Mouse (Mus musculus) spleen, postnatal 10 days (tissue): ENCODE measurements around the gene Casd1.
A peak's percentile ranks its signal among the peaks of the same experiment; 100 is the strongest.
"Not testable (repeated sequence)": the region's sequence is repeated elsewhere in the genome, so short reads cannot be mapped to it uniquely, and the experiment has no call there.

ENCODE experiments used
- DNase-seq, 2 experiments: peaks; one replicate each; pipeline ENCODE4 v3.0.0; 2021 to 2022; ENCODE audit warnings: low spot score in 2 of 2

Gene Casd1

GRCm38 (mm10) chr6:4612431-4612830 lies 11.8 kb downstream of the Casd1 start:
- no peak for DNase-seq

GRCm38 (mm10) chr6:4617911-4618310 lies 17.3 kb downstream of the Casd1 start:
- peak in 1 of 2 experiments; percentile 13 for DNase-seq

- no peak for DNase-seq
Measured at GRCm38 (mm10) chr6:4631464-4631863, 30.8 kb downstream of the Casd1 start.

GRCm38 (mm10) chr6:4633189-4633588 lies 32.5 kb downstream of the Casd1 start:
- DNase-seq, result no peak

GRCm38 (mm10) chr6:4634804-4635203 lies 34.2 kb downstream of the Casd1 start:
- DNase-seq, result no peak

- DNase-seq, result no peak
Measured at GRCm38 (mm10) chr6:4642068-4642467, 41.4 kb downstream of the Casd1 start.

GRCm38 (mm10) chr6:4647351-4647750 lies 46.7 kb downstream of the Casd1 start:
- no peak for DNase-seq

- DNase-seq, result no peak
Measured at GRCm38 (mm10) chr6:4652596-4653134, 52.0 kb downstream of the Casd1 start.

- not testable (repeated sequence) for DNase-seq
Measured at GRCm38 (mm10) chr6:4653741-4654140, 53.1 kb downstream of the Casd1 start.

- no peak for DNase-seq
Measured at GRCm38 (mm10) chr6:4655466-4655865, 54.8 kb downstream of the Casd1 start.

- no peak for DNase-seq
Measured at GRCm38 (mm10) chr6:4655924-4656323, 55.3 kb downstream of the Casd1 start.

- no peak for DNase-seq
Measured at GRCm38 (mm10) chr6:4658861-4659260, 58.2 kb downstream of the Casd1 start.

- no peak for DNase-seq
Measured at GRCm38 (mm10) chr6:4663516-4663915, 62.9 kb downstream of the Casd1 start.

GRCm38 (mm10) chr6:4664313-4664712 lies 63.7 kb downstream of the Casd1 start:
- DNase-seq, result no peak

- DNase-seq, result no peak
Measured at GRCm38 (mm10) chr6:4665154-4665553, 64.5 kb downstream of the Casd1 start.

- DNase-seq, result no peak
Measured at GRCm38 (mm10) chr6:4677356-4677761, 76.7 kb downstream of the Casd1 start.

GRCm38 (mm10) chr6:4679981-4680380 lies 79.3 kb downstream of the Casd1 start:
- no peak for DNase-seq

GRCm38 (mm10) chr6:4680576-4680975 lies 79.9 kb downstream of the Casd1 start:
- no peak for DNase-seq

GRCm38 (mm10) chr6:4684706-4685340 lies 84.2 kb downstream of the Casd1 start:
- DNase-seq, result no peak

- DNase-seq, result no peak
Measured at GRCm38 (mm10) chr6:4690438-4690837, 89.8 kb downstream of the Casd1 start.
